Mouse (Mus musculus) adrenal gland, postnatal 36 days (tissue): Measurements from ENCODE around the gene Efemp1. TPM values are rescaled to one million over a fixed set of nuclear protein-coding genes. Genes with fewer than 3 reads are reported as not detected.

Source experiments
- DNase-seq, 2 experiments: peaks; one replicate each; pipeline ENCODE4 v3.0.0; 2021; ENCODE audit warnings: mixed read lengths in 1 of 2
- long read RNA-seq, 2 experiments: library from polyadenylated mRNA; stranded (forward); transcript quantifications; one replicate each; pipeline ENCODE4 v2.0.0; 2021; ENCODE audit warnings: borderline sequencing depth in 2 of 2
- total RNA-seq, 2 experiments: library from RNA; stranded (reverse); gene quantifications; 2 replicates each; pipeline ENCODE4 v1.2.3; 2021

Efemp1 gene
- 100 to 1,000 TPM in 1 of 2 experiments, 10 to 100 TPM in 1; 33.5 to 107 TPM for total RNA-seq
- long read RNA-seq, experiment 1, transcript Efemp1-201 (11 exons, 2,037 nt): major isoform, 77 of 103 reads
- long read RNA-seq, experiment 1, partial matches to known transcripts: 11 of 103 reads
- long read RNA-seq, experiment 1, other reads (novel, unspliced or antisense): 15 of 103 reads
- long read RNA-seq, experiment 2, transcript Efemp1-201 (11 exons, 2,037 nt): major isoform, 5 of 5 reads
- long read RNA-seq, experiment 2, partial matches to known transcripts: 0 of 5 reads
- long read RNA-seq, experiment 2, other reads (novel, unspliced or antisense): 0 of 5 reads

GRCm38 (mm10) chr11:28853102-28853800, at the start of gene Efemp1:
Efemp1 (plus strand) TSS chr11:28853204.
- DNase-seq: peak; percentile 22 to 52

GRCm38 (mm10) chr11:28808685-28809084, 44.3 kb upstream of the Efemp1 start:
- DNase-seq: peak; percentile 35 to 47

- no peak for DNase-seq
Observed at GRCm38 (mm10) chr11:28811874-28812273, 41.1 kb upstream of the Efemp1 start.

- DNase-seq: no peak
Observed at GRCm38 (mm10) chr11:28812564-28812963, 40.4 kb upstream of the Efemp1 start.

GRCm38 (mm10) chr11:28817405-28817804, 35.6 kb upstream of the Efemp1 start:
- no peak for DNase-seq

- DNase-seq: no peak
Observed at GRCm38 (mm10) chr11:28826950-28827349, 26.1 kb upstream of the Efemp1 start.

GRCm38 (mm10) chr11:28833809-28834208, 19.2 kb upstream of the Efemp1 start:
- no peak for DNase-seq

GRCm38 (mm10) chr11:28835141-28835540, 17.9 kb upstream of the Efemp1 start:
- DNase-seq: no peak

GRCm38 (mm10) chr11:28849841-28850240, 3.2 kb upstream of the Efemp1 start:
- no peak for DNase-seq

GRCm38 (mm10) chr11:28851645-28852044, 1.4 kb upstream of the Efemp1 start:
- no peak for DNase-seq

- DNase-seq: no peak
Observed at GRCm38 (mm10) chr11:28852361-28852919, 564 bp upstream of the Efemp1 start.

- no peak for DNase-seq
Observed at GRCm38 (mm10) chr11:28859125-28859524, 6.1 kb downstream of the Efemp1 start.

GRCm38 (mm10) chr11:28869129-28869528, 16.1 kb downstream of the Efemp1 start:
- DNase-seq: no peak

- no peak for DNase-seq
Observed at GRCm38 (mm10) chr11:28881381-28881976, 28.5 kb downstream of the Efemp1 start.

- no peak for DNase-seq
Observed at GRCm38 (mm10) chr11:28883106-28883505, 30.1 kb downstream of the Efemp1 start.

GRCm38 (mm10) chr11:28889538-28889937, 36.5 kb downstream of the Efemp1 start:
- DNase-seq: no peak

GRCm38 (mm10) chr11:28891515-28891914, 38.5 kb downstream of the Efemp1 start:
- no peak for DNase-seq

- no peak for DNase-seq
Observed at GRCm38 (mm10) chr11:28899420-28899819, 46.4 kb downstream of the Efemp1 start.

GRCm38 (mm10) chr11:28904596-28904995, 51.6 kb downstream of the Efemp1 start:
- no peak for DNase-seq

- DNase-seq: peak; percentile 5 to 51
Observed at GRCm38 (mm10) chr11:28906288-28906687, 53.3 kb downstream of the Efemp1 start.

GRCm38 (mm10) chr11:28908908-28909545, 56.0 kb downstream of the Efemp1 start:
- peak; percentile 34 to 62 for DNase-seq

GRCm38 (mm10) chr11:28912469-28913138, 59.6 kb downstream of the Efemp1 start:
- no peak for DNase-seq
